Mouse (Mus musculus): ENCODE results near the gene Grap2. TPM values are rescaled to one million over a fixed set of nuclear protein-coding genes. Genes with fewer than 3 reads are reported as not detected.

Gene Grap2
- polyA plus RNA-seq, 1 experiment from 2014 or later = 2.6 TPM

GRCm38 (mm10) chr15:80554860-80555822 is 17.3 kb upstream of the Grap2 start:
- 86% methylated on average over 6 of the region's 6 CpGs for WGBS
- H3K27ac ChIP-seq = no peak overlapping the region
- no peak overlapping the region for H3K9ac ChIP-seq
- no peaks in the 10 kb centered on the region for H3K36me3 ChIP-seq
- H3K4me1 ChIP-seq (replicated peaks) = peaks cover 6% of the 10 kb centered on the region
- H3K4me2 ChIP-seq = no peak overlapping the region
- H3K9me3 ChIP-seq (replicated peaks) = no peaks in the 10 kb centered on the region
- ATAC-seq (replicated peaks; ENCODE audit: insufficient number of reproducible peaks, insufficient read depth, low FRiP score, low read depth) = no peak
- no peaks in the 10 kb centered on the region for H3K27me3 ChIP-seq
- no peak overlapping the region for H3K4me3 ChIP-seq

GRCm38 (mm10) chr15:80556021-80556420 is 16.4 kb upstream of the Grap2 start:
- no peaks in the 10 kb centered on the region for H3K27me3 ChIP-seq
- H3K9ac ChIP-seq = no peak overlapping the region
- no peak overlapping the region for H3K4me3 ChIP-seq
- peaks cover 7% of the 10 kb centered on the region for H3K4me1 ChIP-seq (replicated peaks)
- H3K27ac ChIP-seq = no peak overlapping the region
- no peak for ATAC-seq (replicated peaks; ENCODE audit: insufficient number of reproducible peaks, insufficient read depth, low FRiP score, low read depth)
- H3K4me2 ChIP-seq = no peak overlapping the region
- H3K36me3 ChIP-seq = no peaks in the 10 kb centered on the region
- 33% methylated on average over 2 of the region's 2 CpGs for WGBS
- H3K9me3 ChIP-seq (replicated peaks) = no peaks in the 10 kb centered on the region

DNA sequence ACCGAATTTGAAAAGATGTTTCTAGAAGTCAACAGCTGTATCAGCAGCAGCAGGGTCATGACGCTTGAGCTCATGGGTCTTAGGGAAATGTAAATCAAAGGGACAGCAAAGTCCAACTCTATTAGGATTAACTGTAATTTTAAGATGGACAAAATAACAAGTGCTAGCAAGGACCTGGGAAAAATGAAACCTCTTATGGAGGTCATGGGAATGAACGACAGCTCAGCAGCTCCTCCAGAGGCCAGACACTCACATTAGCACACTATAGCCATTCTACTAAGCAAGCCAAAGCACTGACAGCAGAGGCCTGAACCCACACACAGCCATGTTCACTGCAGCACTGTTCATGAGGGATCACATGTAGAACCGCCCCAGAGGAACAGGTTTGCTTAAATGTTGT is 14.6 kb upstream of the Grap2 start:
- no peak overlapping the region for H3K4me2 ChIP-seq
- ATAC-seq (replicated peaks; ENCODE audit: insufficient number of reproducible peaks, insufficient read depth, low FRiP score, low read depth) = no peak
- 74% methylated on average over 4 of the region's 4 CpGs for WGBS

DNA sequence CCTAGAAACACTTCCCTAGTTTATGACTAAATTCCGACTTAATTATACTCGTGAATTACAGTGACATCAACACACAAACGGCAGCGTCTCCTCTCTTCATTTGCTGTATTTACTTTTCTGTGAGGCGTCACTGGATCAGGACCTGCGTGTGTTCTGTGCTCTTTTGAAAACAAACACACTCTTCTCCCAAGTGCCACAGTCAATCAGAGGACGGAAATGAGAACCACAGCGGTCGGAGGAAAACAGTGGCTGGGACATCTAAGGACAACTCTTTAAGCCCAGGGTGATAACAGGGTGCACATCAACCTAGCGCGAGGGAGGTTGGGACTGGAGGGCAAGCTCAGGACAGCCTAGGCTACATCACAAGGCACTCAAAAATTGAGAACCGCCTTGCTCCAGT is 12.9 kb upstream of the Grap2 start:
- H3K27me3 ChIP-seq = no peaks in the 10 kb centered on the region
- peaks cover 7% of the 10 kb centered on the region for H3K4me1 ChIP-seq (replicated peaks)
- H3K9me3 ChIP-seq (replicated peaks) = no peaks in the 10 kb centered on the region
- no peak overlapping the region for H3K4me3 ChIP-seq
- H3K9ac ChIP-seq = no peak overlapping the region
- no peak overlapping the region for H3K27ac ChIP-seq
- ATAC-seq (replicated peaks; ENCODE audit: insufficient number of reproducible peaks, insufficient read depth, low FRiP score, low read depth) = no peak
- H3K4me2 ChIP-seq = no peak overlapping the region
- 34% methylated on average over 12 of the region's 12 CpGs for WGBS
- H3K36me3 ChIP-seq = no peaks in the 10 kb centered on the region

More for the DNA sequence above, 14.6 kb upstream of the Grap2 start:
- Histone ChIP-seq H3K9ac (no peak overlapping the region), H3K4me3 (no peak overlapping the region), H3K36me3 (no peaks in the 10 kb centered on the region), H3K9me3 (replicated peaks) (no peaks in the 10 kb centered on the region), H3K27ac (no peak overlapping the region), H3K4me1 (replicated peaks) (peaks cover 7% of the 10 kb centered on the region), H3K27me3 (no peaks in the 10 kb centered on the region)

GRCm38 (mm10) chr15:80559978-80560377 is 12.4 kb upstream of the Grap2 start:
- H3K27ac ChIP-seq = no peak overlapping the region
- H3K27me3 ChIP-seq = peaks cover 3% of the 10 kb centered on the region; the same call in 1 of the 2 replicates
- H3K36me3 ChIP-seq = no peaks in the 10 kb centered on the region
- 32% methylated on average over 14 of the region's 14 CpGs for WGBS
- H3K4me1 ChIP-seq (replicated peaks) = peaks cover 7% of the 10 kb centered on the region
- ATAC-seq (replicated peaks; ENCODE audit: insufficient number of reproducible peaks, insufficient read depth, low FRiP score, low read depth) = no peak
- no peaks in the 10 kb centered on the region for H3K9me3 ChIP-seq (replicated peaks)
- H3K4me2 ChIP-seq = no peak overlapping the region
- no peak overlapping the region for H3K4me3 ChIP-seq
- no peak overlapping the region for H3K9ac ChIP-seq

GRCm38 (mm10) chr15:80560646-80561580 is 11.5 kb upstream of the Grap2 start:
- H3K9ac ChIP-seq = no peak overlapping the region
- H3K4me1 ChIP-seq (replicated peaks) = peaks cover 7% of the 10 kb centered on the region
- H3K27ac ChIP-seq = no peak overlapping the region
- no peaks in the 10 kb centered on the region for H3K36me3 ChIP-seq
- peaks cover 4% of the 10 kb centered on the region; the same call in 1 of the 2 replicates for H3K27me3 ChIP-seq
- H3K4me2 ChIP-seq = no peak overlapping the region
- no peak overlapping the region for H3K4me3 ChIP-seq
- no peak for ATAC-seq (replicated peaks; ENCODE audit: insufficient number of reproducible peaks, insufficient read depth, low FRiP score, low read depth)
- H3K9me3 ChIP-seq (replicated peaks) = no peaks in the 10 kb centered on the region
- WGBS = 46% methylated on average over 15 of the region's 15 CpGs

- 77% methylated on average over 3 of the region's 3 CpGs for WGBS
- Histone ChIP-seq H3K4me3 (no peak overlapping the region), H3K9ac (no peak overlapping the region)
These were observed 9.9 kb upstream of the Grap2 start for GRCm38 (mm10) chr15:80562446-80562845.

DNA sequence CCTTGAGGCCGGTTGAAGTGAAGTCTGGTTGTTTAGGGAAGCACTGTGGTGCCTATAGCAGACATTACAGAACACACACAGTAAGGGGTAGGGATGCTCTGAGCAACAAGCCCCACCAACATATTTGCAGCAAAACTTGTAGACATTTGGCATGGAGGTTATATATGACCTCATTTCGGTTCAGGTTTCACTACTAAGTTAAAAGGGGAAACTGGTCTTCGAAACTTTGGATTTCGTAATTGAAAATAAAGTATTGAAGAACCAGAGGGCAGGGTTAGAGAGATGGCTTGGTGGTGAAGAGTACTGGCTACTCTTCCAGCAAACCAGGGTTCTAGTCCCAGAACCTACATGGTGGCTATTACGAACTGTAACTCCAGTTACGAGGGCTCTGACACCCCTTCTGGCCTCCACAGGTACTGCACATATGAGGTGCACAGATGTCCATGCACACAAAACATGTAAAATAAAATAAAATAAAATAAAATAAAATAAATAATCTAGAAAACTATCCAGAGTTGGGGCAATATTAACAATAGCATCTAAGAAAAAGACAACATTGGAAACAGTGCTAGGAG is 8.7 kb upstream of the Grap2 start:
- no peak for ATAC-seq (replicated peaks; ENCODE audit: insufficient number of reproducible peaks, insufficient read depth, low FRiP score, low read depth)
- Histone ChIP-seq H3K4me1 (replicated peaks) (peaks cover 7% of the 10 kb centered on the region), H3K9ac (no peak overlapping the region), H3K27ac (no peak overlapping the region), H3K36me3 (no peaks in the 10 kb centered on the region), H3K4me2 (no peak overlapping the region), H3K9me3 (replicated peaks) (no peaks in the 10 kb centered on the region), H3K4me3 (no peak overlapping the region), H3K27me3 (peaks cover 8% of the 10 kb centered on the region; the same call in 1 of the 2 replicates)
- WGBS = 93% methylated on average over 6 of the region's 6 CpGs

More at GRCm38 (mm10) chr15:80562446-80562845, 9.9 kb upstream of the Grap2 start:
- ATAC-seq (replicated peaks; ENCODE audit: insufficient number of reproducible peaks, insufficient read depth, low FRiP score, low read depth) = no peak
- H3K27ac ChIP-seq = no peak overlapping the region
- H3K36me3 ChIP-seq = no peaks in the 10 kb centered on the region
- peaks cover 7% of the 10 kb centered on the region for H3K4me1 ChIP-seq (replicated peaks)
- H3K9me3 ChIP-seq (replicated peaks) = no peaks in the 10 kb centered on the region
- no peak overlapping the region for H3K4me2 ChIP-seq
- H3K27me3 ChIP-seq = peaks cover 4% of the 10 kb centered on the region; the same call in 1 of the 2 replicates

DNA sequence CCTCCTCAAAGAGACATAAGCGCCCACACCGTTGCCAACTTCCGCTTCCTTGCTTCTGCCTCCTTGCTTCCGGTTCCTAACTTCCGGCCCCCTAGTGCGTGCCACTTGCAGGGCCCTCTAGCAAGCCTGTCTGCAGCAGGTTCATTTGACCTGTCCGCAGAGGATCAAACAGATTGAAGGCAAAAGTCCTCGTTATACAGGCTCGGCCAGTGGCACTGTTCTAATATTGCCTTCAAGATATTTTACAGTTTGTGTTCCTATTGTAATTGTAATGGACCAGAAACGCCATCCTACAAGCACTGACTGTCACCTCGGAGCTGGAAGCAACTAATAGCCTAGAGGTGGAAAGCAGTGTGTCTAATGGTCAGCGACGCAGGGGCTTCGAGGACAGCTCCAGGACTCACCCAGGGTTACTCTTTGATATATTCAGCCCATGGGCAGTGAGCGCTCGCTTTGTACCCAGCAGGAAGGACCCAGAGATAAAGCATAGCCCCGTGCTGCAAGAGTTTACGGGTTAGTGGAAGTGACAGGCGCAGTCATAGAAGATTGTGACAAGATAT is 7.2 kb upstream of the Grap2 start, which contains the start of gene Enthd1:
Gene Enthd1, minus strand, starts transcription at position 51 of the 560 bp plus-strand sequence.
- H3K4me3 ChIP-seq = no peak within 1 kb of the TSS
- H3K4me1 ChIP-seq (replicated peaks) = peaks cover under 1% of the 10 kb centered on the region
- H3K36me3 ChIP-seq = no peaks in the 10 kb centered on the region
- ATAC-seq (replicated peaks; ENCODE audit: insufficient number of reproducible peaks, insufficient read depth, low FRiP score, low read depth) = no peak
- peaks cover 17% of the 10 kb centered on the region for H3K27me3 ChIP-seq
- no peaks in the 10 kb centered on the region for H3K9me3 ChIP-seq (replicated peaks)
- H3K9ac ChIP-seq = no peak within 1 kb of the TSS
- H3K27ac ChIP-seq = no peak within 1 kb of the TSS
- 78% methylated on average over 19 of the region's 19 CpGs for WGBS
- no peak within 1 kb of the TSS for H3K4me2 ChIP-seq

DNA sequence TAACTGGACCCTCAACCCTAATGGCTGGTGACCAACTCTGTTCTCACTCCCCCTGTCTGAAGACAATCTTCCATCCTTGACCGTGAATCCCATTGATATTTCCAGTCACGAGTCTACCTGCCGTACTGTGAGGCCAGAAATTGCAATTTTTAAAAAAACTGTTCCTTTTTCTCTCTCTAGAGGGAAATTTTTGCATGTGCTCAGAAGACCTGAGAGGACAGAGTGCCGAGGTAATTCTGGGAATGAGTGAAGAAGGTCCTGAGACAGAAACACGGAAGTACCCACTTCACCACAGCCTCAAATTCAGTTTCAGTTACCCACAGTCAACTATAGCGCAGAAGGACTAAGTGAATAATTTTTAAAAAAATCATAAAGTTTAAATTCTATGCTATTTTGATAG is 5.7 kb upstream of the Grap2 start:
- Histone ChIP-seq H3K36me3 (no peaks in the 10 kb centered on the region), H3K4me1 (replicated peaks) (no peaks in the 10 kb centered on the region), H3K9ac (no peak overlapping the region), H3K27me3 (peaks cover 30% of the 10 kb centered on the region), H3K9me3 (replicated peaks) (no peaks in the 10 kb centered on the region), H3K4me2 (no peak overlapping the region), H3K4me3 (no peak overlapping the region), H3K27ac (no peak overlapping the region)
- ATAC-seq (replicated peaks; ENCODE audit: insufficient number of reproducible peaks, insufficient read depth, low FRiP score, low read depth) = no peak
- WGBS = 85% methylated on average over 6 of the region's 6 CpGs
